Mouse (Mus musculus): Measurements from ENCODE around the gene Actr2.
"Not testable (repeated sequence)": the region's sequence is repeated elsewhere in the genome, so short reads cannot be mapped to it uniquely, and the experiment has no call there.

The Actr2 gene

DNA sequence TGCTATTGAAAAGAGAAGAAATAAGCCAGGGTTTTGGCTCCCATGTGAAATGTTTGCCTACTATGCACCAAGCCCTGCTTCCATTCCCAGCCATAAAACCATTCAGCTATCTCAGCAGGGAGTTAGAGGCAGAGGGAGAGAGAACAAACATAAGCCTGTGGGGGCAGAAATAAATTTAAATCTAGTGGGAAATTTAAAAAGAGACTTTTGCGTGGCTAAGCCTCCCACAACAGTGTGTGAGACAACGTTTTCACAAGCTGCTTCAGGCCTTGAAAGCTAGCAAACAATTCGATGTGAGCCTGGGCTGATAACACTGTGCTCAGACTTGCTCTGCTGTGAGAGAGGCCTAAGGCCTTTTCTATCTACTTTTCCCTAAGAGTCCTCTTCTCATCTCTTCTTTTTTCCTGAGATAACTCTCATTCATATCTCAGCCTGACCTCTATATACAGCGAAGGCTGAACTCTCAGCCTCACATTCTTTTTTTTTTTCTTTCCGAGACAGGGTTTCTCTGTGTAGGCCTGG, 3.4 kb upstream of the Actr2 start:
- no peak for DNase-seq (ENCODE audit: low spot score)

GRCm38 (mm10) chr11:20112006-20112740, 540 bp downstream of the Actr2 start:
- DNase-seq (ENCODE audit: low spot score), result peak; percentile 81

DNA sequence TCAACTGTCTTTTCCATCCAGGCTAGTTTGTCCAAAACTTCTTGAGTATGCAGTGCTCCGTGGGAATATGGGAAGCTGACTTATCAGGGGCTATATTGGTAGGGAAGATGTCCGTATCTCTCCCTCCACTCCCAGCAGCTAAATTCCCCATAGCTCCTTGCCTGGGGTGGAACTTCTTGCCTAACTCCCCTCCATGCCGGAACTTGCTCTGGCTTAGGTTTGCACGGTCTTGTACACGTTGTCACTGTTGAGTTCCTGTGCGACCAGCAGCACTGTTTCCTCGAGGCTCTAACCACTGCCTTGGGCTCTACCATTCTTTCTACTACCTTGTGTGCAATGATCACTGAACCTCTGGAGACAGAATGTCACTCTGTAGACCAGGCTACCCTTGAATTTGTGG, 4.6 kb downstream of the Actr2 start:
- DNase-seq (ENCODE audit: low spot score), result no peak

DNA sequence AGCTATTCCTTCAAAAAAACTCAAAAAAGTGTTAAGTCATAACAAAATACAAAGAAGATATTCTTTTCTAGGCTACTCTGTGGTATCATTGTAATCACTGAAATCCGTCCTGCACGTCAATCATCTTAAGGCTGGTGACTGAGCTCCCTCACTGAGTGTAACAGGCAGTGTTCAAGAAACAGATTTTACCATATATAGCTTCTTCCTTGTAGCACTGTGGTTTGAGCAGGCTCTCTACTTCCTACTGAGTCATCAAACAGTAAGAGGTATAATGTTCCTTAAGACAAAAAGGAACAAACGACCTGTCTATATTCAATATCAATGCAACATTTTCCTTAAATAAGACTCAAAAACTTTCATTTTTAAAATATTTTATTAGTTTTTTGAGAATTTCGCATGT, 5.0 kb downstream of the Actr2 start:
- no peak for DNase-seq (ENCODE audit: low spot score)

DNA sequence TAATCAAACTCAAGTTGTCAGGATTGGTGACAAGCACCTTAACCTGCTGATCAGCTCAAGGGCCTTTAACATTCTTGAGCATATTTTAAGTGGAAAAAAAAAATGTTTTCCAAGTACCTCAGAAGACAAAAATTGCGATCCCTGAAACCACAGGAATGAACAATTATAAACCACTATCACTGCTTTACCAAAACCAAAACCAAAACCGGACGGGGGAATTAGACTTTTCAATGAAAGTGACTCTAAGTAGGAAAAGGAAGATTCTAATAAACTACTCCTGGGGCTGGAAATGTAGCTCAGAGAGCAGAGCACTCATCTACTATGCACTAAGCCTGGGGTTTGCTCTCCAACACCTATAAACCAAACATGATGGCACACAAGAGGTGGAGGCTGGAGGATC, 5.8 kb downstream of the Actr2 start:
- no peak for DNase-seq (ENCODE audit: low spot score)

DNA sequence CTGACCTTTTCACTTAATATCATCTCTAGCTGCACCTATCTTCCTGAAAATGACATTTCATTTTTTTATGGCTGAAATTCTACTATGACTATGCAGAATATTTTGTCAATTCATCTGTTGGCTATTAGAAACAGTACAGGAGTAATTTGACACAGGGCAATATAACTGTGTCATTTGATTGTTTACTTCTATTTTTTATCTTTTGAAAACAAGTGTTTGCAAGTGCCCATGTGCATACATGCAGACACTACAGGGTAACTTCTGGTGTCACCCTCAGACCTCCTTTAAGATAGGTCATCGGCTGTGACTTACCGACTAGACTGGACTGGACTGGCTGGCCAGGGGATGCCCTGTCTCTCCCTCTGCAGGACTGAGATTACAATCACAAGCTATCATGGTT, 8.8 kb downstream of the Actr2 start:
- DNase-seq (ENCODE audit: low spot score), result no peak

DNA sequence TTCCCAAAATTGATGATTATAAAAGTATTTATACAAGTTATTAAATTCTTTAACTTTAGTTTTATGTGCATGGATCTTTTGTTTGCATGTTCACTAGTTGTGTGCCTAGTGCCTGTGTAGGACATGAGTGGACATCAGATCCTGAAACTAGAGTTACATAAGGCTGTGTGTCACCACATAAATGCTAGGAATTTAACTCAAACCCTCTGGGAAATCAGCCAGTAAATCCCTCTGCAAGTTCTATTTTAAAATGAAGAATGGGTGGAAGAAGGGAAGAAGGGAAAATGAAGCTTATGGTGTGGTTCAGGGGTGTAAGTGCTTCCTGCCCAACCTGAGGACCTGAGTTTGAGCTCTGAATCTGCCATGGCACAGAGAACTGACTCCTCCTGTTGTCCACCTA, 26.4 kb downstream of the Actr2 start:
- DNase-seq (ENCODE audit: low spot score), result no peak

DNA sequence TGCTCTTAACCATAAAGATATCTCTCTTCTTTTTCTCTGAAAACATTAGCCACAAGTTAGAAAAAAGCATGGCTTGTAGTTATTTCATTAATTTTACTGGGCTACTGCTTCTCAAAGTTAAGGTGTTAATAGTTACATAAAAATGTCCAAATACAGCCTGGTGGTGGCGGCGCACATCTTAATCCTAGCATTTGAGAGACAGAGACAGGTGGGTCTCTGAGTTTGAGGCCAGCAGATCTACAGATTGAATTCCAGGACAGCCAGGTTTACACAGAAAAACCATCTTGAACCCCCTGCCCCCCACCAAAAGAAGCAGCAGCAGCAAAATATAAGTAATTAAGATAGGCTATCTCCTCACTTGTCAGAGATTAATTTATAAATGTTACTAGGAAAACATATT, 27.1 kb downstream of the Actr2 start:
- DNase-seq (ENCODE audit: low spot score), result no peak

GRCm38 (mm10) chr11:20075415-20075814, 37.3 kb downstream of the Actr2 start:
- DNase-seq (ENCODE audit: low spot score), result no peak

- no peak for DNase-seq (ENCODE audit: low spot score)
Measured at GRCm38 (mm10) chr11:20072826-20073225, 39.9 kb downstream of the Actr2 start.

- peak; percentile 16 for DNase-seq (ENCODE audit: low spot score)
Measured at GRCm38 (mm10) chr11:20072174-20072573, 40.5 kb downstream of the Actr2 start.

DNA sequence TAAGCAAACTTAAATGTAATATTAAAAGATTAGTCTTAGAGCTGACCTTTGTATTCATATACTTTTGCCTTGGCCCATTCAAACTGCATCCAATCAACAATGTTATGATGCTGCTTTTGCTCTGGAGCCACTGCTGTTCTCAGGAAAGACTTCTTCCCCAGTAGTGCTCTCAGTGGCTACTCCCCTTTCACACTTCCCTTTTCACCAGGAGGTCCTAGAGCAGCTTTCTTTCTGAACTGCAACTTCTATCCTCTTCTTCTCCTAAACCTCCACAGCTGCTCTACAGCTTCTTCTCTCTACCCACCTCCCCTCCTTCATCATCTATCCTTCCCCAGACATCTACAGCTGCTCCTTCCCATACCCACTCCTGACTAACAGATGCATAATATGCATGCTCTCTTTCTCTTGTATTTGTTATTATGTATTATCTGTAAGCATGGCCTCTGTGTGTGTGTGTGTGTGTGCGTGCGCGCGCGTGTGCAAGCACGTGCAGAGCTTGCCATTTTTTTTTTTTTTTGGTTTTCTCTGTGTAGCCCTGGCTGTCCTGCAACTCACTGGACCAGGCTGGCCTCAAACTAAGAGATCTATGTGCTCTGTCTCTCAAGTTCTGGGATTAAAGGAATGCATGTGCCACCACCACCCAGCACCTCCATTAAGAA, 44.2 kb downstream of the Actr2 start:
- no peak for DNase-seq (ENCODE audit: low spot score)

DNA sequence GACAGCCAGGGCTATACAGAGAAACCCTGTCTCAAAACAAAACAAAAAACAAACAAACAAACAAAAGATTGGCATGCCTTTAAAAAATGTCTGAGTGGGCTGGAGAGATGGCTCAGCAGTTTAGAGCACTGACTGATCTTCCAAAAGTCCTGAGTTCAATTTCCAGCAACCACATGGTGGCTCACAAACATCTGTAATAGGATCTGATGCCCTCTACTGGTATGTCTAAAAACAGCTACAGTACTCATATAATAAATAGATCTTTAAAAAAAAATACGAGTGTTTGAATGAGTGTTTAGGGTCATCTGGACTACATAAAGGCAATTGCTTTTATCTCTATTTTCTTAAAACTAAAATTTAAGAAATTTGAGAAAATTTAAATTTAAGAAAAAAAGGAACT, 45.2 kb downstream of the Actr2 start:
- no peak for DNase-seq (ENCODE audit: low spot score)

DNA sequence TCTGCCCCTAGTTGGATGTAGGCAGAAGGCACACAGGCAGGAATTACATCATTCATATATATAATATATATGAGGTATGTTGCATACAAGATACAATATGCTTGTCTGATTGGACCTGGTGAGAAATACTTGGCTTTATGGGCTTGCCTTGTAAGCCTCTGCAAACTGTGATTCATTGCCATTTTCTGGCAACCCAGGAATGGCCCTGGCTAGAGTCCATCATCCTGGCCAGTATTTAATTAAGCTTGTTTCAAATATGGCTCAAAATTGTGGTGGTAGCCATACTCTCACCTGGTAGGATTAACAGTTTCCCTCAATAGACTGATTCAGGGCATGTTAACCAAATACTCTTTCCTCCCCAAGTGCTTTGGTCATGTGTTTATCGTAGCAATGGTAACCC, 46.6 kb downstream of the Actr2 start:
- DNase-seq (ENCODE audit: low spot score), result no peak

- no peak for DNase-seq (ENCODE audit: low spot score)
Measured at GRCm38 (mm10) chr11:20064926-20065325, 47.8 kb downstream of the Actr2 start.

GRCm38 (mm10) chr11:20064086-20064485, 48.6 kb downstream of the Actr2 start:
- DNase-seq (ENCODE audit: low spot score), result not testable (repeated sequence)

DNA sequence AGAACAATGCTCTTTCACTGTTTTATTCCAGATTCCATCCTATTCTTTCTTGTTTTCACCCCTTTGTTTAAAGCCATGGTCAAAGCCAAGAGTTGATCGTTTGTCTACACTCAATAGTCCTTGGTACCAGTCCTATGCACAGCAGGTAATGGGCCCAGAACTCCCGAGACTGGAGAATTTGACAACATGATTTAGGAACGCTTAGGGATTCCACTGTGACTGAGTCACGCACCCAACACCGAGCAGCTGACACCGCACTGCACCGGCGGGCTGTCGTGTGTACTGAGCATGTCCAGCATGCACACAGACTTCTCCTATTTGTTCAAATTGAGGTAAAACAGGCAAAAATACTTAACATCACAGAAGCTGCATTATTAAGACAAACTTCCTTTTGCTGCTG, 49.9 kb downstream of the Actr2 start:
- not testable (repeated sequence) for DNase-seq (ENCODE audit: low spot score)

- DNase-seq (ENCODE audit: low spot score), result no peak
Measured at GRCm38 (mm10) chr11:20059736-20060135, 53.0 kb downstream of the Actr2 start.

- no peak for DNase-seq (ENCODE audit: low spot score)
Measured at GRCm38 (mm10) chr11:20057429-20057828, 55.3 kb downstream of the Actr2 start.

- no peak for DNase-seq (ENCODE audit: low spot score)
Measured at GRCm38 (mm10) chr11:20056168-20056567, 56.5 kb downstream of the Actr2 start.

DNA sequence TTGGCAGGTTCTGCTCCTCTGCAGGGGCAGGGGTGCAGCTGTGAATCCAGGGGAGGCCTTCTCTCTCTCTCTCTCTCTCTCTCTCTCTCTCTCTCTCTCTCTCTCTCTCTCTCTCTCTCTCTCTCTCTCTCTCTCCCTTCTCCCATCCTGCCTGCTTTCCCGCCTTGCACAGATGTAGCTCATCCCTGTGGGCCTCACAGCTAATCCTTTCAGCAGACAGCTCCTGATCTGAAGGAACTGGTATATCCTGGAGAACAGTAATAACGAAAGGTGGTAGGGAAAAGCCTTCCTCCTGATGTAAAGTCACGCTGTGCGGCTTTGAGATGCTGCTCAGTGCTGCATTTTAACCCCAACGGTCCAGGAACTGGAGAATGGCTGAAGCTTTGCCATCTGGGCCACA, 58.1 kb downstream of the Actr2 start:
- DNase-seq (ENCODE audit: low spot score), result no peak

DNA sequence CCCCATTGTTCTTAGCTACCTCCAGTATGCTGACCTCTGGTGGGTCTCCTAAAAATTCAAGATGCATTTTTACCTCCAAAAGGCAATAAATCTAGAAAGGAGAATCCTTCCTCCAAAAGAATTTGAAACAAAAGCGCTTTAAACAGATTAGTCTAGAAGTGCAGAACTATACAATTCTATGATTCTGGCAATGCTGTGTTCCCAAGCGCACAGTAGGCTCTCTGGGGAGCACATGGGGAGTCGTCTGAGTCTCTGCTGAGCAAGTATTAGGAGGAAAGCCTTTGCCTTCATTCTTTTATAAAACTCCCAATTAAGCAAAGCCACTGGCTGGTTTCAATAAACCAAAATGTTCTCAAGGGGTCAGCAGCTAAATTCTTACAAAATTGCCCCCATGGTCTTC, 58.8 kb downstream of the Actr2 start:
- no peak for DNase-seq (ENCODE audit: low spot score)

GRCm38 (mm10) chr11:20052814-20053536, 59.7 kb downstream of the Actr2 start:
- no peak for DNase-seq (ENCODE audit: low spot score)
